Comparison of ENCODE assay signal across 7 mouse cellular contexts in the genomic region with DNA sequence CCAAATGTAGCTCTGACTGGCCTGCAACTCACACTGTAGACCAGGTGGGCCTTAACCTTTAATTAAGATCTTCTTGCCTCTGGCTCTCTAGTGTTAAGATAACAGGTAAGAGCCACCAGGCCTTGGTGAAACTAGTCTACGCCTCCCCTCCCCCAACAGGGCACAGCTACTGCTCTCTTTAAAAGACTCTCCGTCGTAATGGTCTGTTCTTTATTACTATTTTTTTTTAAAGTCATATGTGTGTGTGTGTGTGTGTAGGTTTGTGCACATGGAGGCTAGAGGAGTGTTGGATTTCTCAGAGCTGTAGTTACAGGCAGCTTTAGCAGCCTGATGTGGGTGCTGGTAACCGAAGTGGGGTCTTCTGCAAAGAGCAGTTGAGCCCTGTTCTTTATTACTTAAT. TPM values are rescaled to one million over a fixed set of nuclear protein-coding genes. Genes with fewer than 3 reads are reported as not detected.
DNase-seq lines count a peak whose midpoint lies in the region; ATAC-seq and TF ChIP-seq lines count a peak whose summit lies in the region.

No protein-coding gene starts in this region.

- intact Hi-C loops in left cerebral cortex, postnatal 36 days (cut with DNase I) = loop anchor here (5.0 kb wide), 2 partner anchors 62 to 182 kb away; no protein-coding TSS in a partner anchor

- peak; percentile 48 for DNase-seq in lung, embryonic 14.5 days
- no peak for DNase-seq in lung, postnatal 14 days
- DNase-seq in forebrain, embryonic 10.5 days (ENCODE audit: extremely low spot score, low spot score) = no peak
- DNase-seq in kidney, postnatal 10 days = peak; percentile 52
- no peak for DNase-seq in left cerebral cortex, postnatal 36 days (ENCODE audit: low spot score in 2 of 2)
- DNase-seq in adrenal gland, postnatal 14 days = no peak

- H3K9ac ChIP-seq in lung, embryonic 14.5 days = no peak overlapping the region
- peak overlapping the region; percentile 62; the same call in 1 of the 2 replicates for H3K9ac ChIP-seq in stomach, embryonic 14.5 days (replicated peaks; ENCODE audit: low read depth, low read length)

- peak overlapping the region; percentile 99 for H3K27ac ChIP-seq in lung, embryonic 14.5 days (ENCODE audit: low read depth)
- H3K27ac ChIP-seq in forebrain, embryonic 10.5 days = peak overlapping the region; percentile 98
- H3K27ac ChIP-seq in stomach, embryonic 14.5 days (ENCODE audit: low read length) = peak overlapping the region; percentile 99

- peak overlapping the region; percentile 99 for H3K4me3 ChIP-seq in lung, embryonic 14.5 days (ENCODE audit: low read depth, low read length)
- peak overlapping the region; percentile 95 for H3K4me3 ChIP-seq in forebrain, embryonic 10.5 days
- H3K4me3 ChIP-seq in stomach, embryonic 14.5 days (ENCODE audit: low read depth, low read length) = peak overlapping the region; percentile 98; the same call in 1 of the 2 replicates

- no peaks in the 10 kb centered on the region for H3K27me3 ChIP-seq in lung, embryonic 14.5 days (ENCODE audit: insufficient read depth, low read length)
- H3K27me3 ChIP-seq in forebrain, embryonic 10.5 days (ENCODE audit: poor library complexity, severe bottlenecking) = no peaks in the 10 kb centered on the region
- H3K27me3 ChIP-seq in stomach, embryonic 14.5 days (ENCODE audit: control insufficient read depth, insufficient read depth, low read length) = no peaks in the 10 kb centered on the region

- H3K9me3 ChIP-seq in lung, embryonic 14.5 days (ENCODE audit: low read depth, low read length) = no peaks in the 10 kb centered on the region
- H3K9me3 ChIP-seq in forebrain, embryonic 10.5 days = no peaks in the 10 kb centered on the region
- no peaks in the 10 kb centered on the region for H3K9me3 ChIP-seq in stomach, embryonic 14.5 days (ENCODE audit: control insufficient read depth, low read depth, low read length)

- TF ChIP-seq CTCF in lung, embryonic 14.5 days (IDR thresholded peaks at IDR 0.05; ENCODE audit: low read depth) = no peak

- H3K4me1 ChIP-seq in lung, embryonic 14.5 days (ENCODE audit: insufficient read depth) = 0 out of 2 replicates have a peak, but pooled peaks cover 4% of the 10 kb centered on the region
- peaks cover 35% of the 10 kb centered on the region for H3K4me1 ChIP-seq in forebrain, embryonic 10.5 days
- H3K4me1 ChIP-seq in stomach, embryonic 14.5 days (ENCODE audit: control insufficient read depth, insufficient read depth, low read length) = peaks cover 22% of the 10 kb centered on the region

- WGBS in lung, embryonic 14.5 days = 38% methylated on average over 4 of the region's 4 CpGs
- 48% methylated on average over 4 of the region's 4 CpGs for WGBS in forebrain, embryonic 10.5 days
- 44% methylated on average over 4 of the region's 4 CpGs for WGBS in stomach, embryonic 14.5 days

- peak overlapping the region; percentile 62 for H3K4me2 ChIP-seq in lung, embryonic 14.5 days
- peak overlapping the region; percentile 51 for H3K4me2 ChIP-seq in stomach, embryonic 14.5 days (replicated peaks; ENCODE audit: low read depth, low read length)

- H3K36me3 ChIP-seq in lung, embryonic 14.5 days (ENCODE audit: insufficient read depth) = no peaks in the 10 kb centered on the region
- H3K36me3 ChIP-seq in forebrain, embryonic 10.5 days (replicated peaks) = no peaks in the 10 kb centered on the region
- no peaks in the 10 kb centered on the region for H3K36me3 ChIP-seq in stomach, embryonic 14.5 days (ENCODE audit: control insufficient read depth, insufficient read depth, low read length)

- no peak for ATAC-seq in lung, embryonic 14.5 days (ENCODE audit: insufficient read depth)
- no peak for ATAC-seq in stomach, embryonic 14.5 days (ENCODE audit: insufficient number of reproducible peaks, insufficient read depth, low FRiP score, low read depth)

RNA-seq across cellular contexts. Expression of a gene that starts 1.0 kb away (rescaled TPM):
- polyA plus RNA-seq in lung, embryonic 14.5 days (2014; fragmentation: Nextera tagmentation; extraction: Ambion mirVana) = 41.1 and 41.5 TPM in 2 replicates
- polyA plus RNA-seq in forebrain, embryonic 10.5 days (2016; fragmentation: Nextera tagmentation; extraction: Ambion mirVana) = 26.8 and 31.1 TPM in 2 replicates
- polyA plus RNA-seq in stomach, embryonic 14.5 days (2014; fragmentation: Nextera tagmentation; extraction: Ambion mirVana) = 41.1 and 45.2 TPM in 2 replicates
- 100 to 1,000 TPM in 1 of 2 experiments, 10 to 100 TPM in 1; 86.7 to 131 TPM for total RNA-seq in left cerebral cortex, postnatal 36 days (2021)
- total RNA-seq in adrenal gland, postnatal 14 days (2021) = 108 and 131 TPM in 2 replicates

RNA-seq across cellular contexts. Expression of a gene that starts 43.9 kb away (rescaled TPM):
- 1,829 and 1,952 TPM in 2 replicates for polyA plus RNA-seq in lung, embryonic 14.5 days (2014; fragmentation: Nextera tagmentation; extraction: Ambion mirVana)
- polyA plus RNA-seq in forebrain, embryonic 10.5 days (2016; fragmentation: Nextera tagmentation; extraction: Ambion mirVana) = 3,430 and 3,707 TPM in 2 replicates
- 1,497 and 1,560 TPM in 2 replicates for polyA plus RNA-seq in stomach, embryonic 14.5 days (2014; fragmentation: Nextera tagmentation; extraction: Ambion mirVana)
- total RNA-seq in left cerebral cortex, postnatal 36 days (2021) = 100 to 1,000 TPM; 416 to 459 TPM
- total RNA-seq in adrenal gland, postnatal 14 days (2021) = 426 and 444 TPM in 2 replicates

Comparison
In these comparisons a context has a peak if more than half of its experiments do, and no peak if none do; other contexts are left out.
1. DNase-seq: peak in lung, embryonic 14.5 days (single experiment) and kidney, postnatal 10 days (single experiment); none in lung, postnatal 14 days (single experiment), forebrain, embryonic 10.5 days (single experiment), left cerebral cortex, postnatal 36 days (0 of 2) and adrenal gland, postnatal 14 days (single experiment).
2. Peak in every context shown above with its lines, with median percentiles within 50 percentile points of each other: H3K27ac ChIP-seq and H3K4me3 ChIP-seq.